Mouse (Mus musculus): ENCODE results near the gene Adcy3.
A peak's percentile ranks its signal among the peaks of the same experiment; 100 is the strongest.
"Not testable (repeated sequence)": the region's sequence is repeated elsewhere in the genome, so short reads cannot be mapped to it uniquely, and the experiment has no call there.

Gene Adcy3

DNA sequence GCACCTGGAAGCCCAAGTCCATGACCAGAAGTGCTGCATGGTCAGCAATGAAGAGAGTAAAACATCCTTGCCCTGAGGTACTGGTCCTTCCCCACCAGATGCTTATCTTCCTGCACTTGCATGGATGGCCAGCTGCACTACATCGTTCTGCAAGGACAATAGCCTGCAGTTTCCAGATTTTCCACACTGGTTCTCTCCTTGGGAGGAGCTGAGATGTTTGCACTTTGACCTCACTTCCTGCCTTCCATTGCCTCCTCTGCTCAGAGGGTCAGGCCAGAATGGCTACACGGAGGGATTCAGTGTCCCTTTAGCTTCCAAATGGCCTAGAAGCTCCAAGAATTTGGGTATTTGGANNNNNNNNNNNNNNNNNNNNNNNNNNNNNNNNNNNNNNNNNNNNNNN is 51.7 kb downstream of the Adcy3 start:
- no peak for DNase-seq

DNA sequence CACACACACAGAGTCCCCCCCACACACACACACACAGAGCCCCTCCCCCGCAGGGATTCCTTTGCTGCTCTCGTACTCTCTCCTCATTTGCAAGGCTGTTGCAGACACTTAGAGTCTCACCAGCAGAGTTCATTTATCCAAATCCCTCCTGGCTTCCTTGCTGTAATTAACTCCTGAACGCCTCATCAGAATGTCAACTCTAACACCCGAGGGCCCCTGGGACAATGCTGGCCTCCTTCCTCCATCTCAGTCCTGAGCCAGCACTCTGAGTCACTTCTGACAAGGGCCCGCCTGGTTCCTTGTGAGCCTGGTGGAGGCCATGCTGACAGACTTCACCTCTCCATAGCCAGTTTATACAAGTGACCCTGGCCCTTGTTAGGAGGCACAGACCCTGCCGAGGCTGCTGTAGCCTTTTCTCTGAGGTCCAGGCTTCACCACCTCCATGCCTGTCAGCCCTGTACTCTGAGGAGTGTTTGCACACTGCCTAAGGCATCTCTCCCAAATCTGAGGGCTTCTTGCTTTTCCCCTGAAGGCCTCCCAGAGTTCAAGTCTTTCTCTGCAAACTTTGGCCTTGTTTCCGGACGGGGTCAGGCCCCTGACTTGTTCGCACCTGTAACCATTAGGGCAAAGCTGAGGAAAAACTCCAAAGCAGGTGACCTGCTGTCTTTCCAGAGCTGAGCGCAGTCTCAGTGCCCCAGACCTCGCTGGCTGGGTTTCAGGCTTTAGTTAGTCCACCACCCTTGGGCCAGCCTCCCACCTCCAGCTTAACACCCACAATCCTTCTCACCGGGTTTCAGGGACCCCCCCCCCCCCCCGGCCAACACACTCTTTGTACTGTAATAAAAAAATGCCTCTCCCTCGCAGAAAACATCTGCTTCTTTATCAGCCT is 55.5 kb downstream of the Adcy3 start:
- DNase-seq: peak; percentile 59 to 70

DNA sequence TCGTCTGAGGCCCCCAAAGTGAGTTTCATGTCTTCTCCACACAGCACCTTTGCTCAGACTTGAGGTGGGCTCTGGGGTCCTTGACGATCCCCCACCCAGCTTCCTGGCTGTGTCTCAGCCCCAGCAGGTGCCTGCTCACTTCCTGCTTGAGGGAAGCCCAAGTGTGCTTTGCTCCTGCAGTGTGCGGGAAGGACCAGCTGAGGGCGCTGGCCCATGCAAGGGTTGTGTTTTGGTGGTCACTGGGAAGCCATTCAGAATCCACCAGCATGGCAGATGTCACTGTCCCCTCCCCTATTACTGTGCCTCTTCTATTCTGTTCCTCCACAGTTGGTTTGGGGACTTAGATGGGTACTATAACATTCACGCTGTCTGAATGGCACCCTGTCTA is 56.2 kb downstream of the Adcy3 start:
- peak in 1 of 2 experiments; percentile 66 for DNase-seq

DNA sequence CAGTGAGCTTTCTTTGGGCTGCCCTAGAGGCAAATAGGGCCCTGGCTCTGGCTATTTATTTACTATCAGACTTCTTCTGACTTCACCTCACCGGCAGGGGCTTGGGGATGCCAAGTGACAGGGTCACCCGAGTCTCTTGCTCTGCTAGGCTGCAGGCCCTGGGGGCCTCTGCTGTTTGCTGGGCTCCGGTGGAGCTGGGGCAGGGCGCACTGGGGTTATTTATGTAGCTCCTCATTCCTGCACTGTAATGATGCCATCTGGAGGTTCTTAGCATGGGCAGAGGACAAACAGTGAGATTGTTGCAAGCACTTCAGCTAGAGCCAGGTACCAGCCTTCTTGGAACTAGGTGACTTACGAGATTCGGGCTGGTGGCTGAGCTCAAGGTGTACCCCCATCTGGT is 59.6 kb downstream of the Adcy3 start:
- DNase-seq: peak in 1 of 2 experiments; percentile 21

DNA sequence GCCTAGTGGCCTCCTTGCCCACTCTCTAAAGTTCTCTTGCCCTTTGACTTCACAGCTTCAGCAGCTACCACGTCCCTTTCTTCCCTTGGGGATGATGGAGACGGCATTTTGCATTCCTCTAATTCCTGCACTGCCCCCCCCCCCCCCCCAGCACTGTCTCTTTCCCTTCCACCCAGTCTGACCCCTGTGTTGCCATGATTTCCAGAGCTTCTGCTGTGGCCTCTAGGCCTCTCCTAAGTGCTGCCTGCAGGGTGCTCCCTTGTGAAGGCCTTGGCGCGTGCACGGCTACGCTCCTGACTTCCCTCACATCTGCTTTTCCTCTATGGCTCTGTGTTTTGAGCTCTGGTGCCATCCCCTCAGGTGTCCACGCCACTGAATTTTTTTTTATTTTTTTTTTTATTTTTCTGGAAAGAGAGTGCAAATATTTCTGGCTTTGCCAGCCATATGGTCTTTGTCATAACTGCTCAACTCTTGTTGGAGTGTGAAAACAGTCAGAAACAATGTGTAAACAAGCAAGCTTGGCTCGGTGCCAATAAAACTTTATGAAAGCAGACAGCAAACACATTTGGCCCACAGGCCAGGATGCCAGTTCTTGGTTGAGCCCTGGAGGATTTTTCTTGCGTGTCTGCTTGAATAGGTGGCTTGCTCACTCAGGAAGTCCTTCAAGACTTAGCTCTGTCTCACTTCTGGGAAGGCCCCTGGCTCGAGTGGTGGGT is 60.3 kb downstream of the Adcy3 start:
- DNase-seq: no peak

DNA sequence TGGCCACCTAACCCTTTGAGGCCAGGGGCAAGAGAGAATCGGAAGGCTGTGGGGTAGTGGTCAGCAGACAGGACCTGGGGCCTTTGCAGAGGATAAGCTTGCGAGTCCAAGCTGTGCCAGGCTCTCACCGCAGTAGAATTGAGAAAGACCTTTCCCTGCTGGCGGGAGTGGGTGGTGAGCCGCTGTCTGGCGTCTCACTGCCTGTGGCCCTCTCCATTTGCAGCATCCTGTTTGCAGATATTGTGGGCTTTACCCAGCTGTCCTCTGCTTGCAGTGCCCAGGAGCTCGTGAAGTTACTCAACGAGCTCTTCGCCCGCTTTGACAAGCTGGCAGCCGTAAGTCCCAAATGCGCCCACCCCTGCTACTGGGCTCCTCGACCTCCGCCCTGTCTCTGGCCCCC is 61.7 kb downstream of the Adcy3 start:
- no peak for DNase-seq

DNA sequence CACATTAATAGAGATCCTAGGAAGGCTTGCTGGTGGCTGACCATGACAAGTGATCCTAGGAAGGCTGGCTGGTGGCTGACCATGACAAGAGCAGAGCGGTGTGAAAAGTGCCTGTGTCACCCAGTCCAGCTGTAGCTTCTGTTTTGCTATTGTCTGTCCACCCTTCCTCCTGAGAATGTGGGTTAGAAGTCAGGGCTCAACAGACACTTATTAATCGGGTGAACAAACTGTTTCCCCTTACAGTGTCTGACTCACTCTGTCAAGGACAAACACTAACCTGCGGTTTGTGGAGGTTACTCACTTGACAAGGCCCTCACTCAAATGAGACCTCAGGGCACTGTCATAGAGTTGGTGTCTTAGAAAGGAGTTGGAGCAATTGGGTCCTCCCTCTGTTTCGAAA is 65.8 kb downstream of the Adcy3 start:
- DNase-seq: no peak

DNA sequence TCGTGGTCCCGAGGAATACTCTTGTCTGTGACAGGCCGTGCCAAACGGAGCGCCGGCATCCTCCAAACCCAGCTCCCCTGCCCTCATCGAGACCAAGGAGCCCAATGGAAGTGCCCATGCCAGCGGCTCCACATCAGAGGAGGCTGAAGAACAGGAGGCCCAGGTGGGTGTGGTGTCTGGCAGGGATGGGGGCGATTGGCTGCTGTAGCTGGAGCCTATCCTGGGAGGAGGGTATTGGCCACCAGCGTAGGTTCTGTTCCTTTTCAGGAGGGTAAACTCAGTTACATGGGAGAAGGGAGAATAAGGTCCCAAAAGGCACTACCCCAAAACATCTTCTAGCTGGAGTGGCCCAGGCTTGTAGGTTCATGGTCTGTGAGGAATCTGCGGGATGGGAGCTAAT is 66.4 kb downstream of the Adcy3 start:
- no peak for DNase-seq

DNA sequence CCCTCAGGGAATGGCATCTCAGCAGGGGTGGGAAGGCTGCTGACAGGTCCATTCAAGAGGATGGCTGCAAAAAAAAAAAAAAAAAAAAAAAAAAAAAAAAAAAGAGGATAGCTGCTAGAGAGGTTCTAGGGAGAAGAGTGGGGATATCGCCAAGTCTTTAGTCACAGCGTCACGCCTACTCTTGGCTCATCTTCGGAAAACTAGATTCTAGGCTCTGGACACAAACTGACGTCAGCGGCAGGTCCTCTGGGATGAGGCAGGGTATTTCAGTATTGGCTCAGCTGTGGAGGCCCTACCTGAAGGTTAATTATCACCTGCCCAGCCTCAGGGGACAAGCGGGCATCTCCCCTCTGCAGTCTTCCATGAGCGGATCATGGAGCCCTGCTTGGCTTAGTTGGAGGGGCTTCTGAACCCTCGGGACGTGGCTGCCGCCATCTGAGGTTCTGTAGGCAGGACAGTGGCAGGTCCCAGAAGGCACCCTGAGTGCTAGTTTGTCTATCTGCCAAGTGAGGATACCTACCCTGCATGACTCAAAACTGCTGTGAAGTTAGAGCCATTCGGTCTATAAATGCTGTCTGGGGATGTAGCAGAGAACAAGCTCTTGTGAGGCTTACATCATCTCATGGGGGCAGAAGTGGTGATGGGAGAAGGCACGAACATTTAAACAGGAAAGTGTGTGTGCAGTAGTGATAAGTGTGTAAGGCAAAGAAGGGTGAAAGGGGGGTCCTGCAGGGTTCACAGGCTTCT is 68.7 kb downstream of the Adcy3 start:
- DNase-seq: peak; percentile 39 to 42

DNA sequence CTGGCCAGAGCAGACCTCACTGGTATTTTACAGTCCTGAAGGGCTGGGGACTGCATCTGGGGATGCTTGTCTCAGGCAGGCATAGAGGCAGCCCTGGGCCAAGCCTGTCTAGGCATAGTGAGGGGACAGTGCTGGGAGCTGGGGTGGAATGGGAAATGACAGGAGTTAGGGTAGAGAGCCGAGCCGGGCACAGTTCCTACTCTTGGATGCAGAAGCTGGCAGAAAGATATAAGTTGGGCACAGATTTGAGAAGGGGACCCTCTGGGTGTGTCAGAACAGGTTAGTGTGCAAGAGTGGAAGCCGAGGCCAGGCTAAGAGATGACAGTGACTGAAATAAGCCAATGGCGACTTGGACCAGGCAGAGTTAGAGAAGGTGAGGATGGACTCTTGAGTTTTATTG is 69.3 kb downstream of the Adcy3 start:
- peak; percentile 38 to 56 for DNase-seq

DNA sequence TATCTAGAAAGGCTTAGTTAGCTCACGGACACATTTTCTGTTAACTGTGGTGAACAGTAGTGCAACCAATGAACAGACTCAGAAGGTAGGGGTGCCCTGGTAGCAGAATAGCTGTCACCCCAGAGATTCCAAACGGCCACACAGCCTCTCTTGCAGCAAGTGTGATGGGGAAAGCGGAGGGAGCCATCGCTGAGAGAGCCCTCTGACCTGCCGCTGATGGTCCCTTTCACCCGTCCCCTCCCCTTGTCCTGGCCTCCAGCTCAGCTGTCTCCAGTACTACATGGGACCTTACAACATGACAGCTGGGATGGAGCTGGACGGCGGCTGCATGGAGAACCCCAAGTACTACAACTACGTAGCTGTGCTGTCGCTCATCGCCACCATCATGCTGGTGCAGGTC is 73.2 kb downstream of the Adcy3 start:
- no peak for DNase-seq

DNA sequence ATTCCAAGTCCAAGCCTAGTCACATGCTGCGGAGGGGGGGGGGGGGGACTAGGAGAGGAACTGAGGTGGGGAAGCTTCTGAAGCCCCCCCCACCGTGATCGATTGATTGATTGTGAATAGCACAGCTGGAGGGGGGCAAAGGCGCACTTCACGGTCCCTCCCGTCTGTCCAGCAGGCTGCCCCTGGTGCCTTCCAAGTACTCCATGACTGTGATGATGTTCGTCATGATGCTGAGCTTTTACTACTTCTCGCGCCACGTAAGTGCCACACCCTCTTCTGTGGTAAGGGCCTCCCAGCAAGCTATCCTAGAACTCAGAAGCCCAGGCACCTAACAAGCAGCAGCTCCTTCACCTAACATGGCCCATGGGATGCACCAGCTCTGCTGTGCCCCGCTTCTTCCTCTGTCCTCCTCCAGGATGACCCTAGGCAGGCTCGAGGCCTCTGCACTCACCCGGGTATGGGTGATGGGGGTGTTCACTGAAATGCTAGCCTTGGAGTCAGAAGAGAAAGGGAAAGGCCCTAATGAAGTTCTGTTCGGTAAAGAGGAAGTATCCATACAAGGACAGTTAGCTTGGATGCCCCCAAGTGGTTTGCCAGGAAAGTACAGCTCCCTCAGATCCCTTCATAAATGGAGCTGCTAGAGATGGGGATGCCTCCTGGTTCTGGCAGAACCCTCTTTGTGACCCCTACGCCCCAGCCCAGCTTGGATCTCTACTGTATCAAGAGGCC is 75.7 kb downstream of the Adcy3 start:
- peak; percentile 78 to 82 for DNase-seq

DNA sequence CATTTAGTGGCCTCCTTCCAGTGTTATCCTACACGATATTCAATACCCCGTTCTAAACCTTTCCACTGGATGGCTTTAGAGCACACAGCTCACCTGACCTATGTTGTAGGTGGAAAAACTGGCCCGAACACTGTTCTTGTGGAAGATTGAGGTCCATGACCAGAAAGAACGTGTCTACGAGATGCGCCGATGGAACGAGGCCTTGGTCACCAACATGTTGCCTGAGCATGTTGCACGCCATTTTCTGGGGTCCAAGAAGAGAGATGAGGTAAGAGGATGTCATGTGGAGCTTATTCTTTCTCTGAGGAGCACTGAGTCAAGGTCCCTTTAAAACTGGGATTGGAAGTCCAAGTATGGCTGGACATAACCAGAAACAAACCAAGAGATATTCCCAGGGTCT is 76.3 kb downstream of the Adcy3 start:
- DNase-seq: no peak

DNA sequence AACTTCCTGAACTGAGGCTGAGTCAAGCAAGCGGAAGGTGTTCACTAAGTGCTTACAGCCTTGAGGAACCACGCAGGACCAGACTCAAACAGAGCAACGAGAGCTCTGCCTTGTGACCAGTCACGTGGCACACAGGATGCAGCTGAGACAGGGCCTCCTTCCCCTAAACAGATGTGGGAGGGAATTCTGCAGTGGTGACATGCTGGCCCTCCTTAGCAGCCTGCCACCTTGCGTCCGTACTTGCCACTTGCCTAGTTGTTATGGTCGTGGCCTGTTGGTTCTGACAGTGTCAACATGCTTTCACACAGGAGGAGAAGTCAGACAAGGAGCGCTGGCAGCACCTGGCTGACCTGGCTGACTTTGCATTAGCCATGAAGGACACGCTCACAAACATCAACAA is 78.3 kb downstream of the Adcy3 start:
- DNase-seq: no peak

DNA sequence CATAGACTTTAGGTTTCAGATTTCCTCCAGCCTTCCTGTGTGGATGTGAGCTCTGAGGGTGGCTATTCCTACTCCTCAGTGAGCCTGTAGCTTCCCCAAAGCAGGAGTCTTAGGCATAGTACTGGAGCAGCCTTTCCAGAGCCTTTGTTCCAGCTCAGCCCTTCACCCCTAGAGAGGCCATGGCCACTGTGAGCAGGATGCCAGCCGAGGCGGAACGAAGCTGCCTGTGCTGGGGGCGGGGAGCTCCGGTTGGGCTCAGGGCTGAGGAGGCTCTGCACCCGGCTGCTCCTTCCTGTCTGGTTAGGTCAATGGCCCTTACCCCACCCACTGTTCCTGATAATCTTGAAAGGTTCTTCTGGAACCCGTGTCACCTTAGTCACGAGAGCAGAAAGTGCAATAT is 80.0 kb downstream of the Adcy3 start:
- no peak for DNase-seq

DNA sequence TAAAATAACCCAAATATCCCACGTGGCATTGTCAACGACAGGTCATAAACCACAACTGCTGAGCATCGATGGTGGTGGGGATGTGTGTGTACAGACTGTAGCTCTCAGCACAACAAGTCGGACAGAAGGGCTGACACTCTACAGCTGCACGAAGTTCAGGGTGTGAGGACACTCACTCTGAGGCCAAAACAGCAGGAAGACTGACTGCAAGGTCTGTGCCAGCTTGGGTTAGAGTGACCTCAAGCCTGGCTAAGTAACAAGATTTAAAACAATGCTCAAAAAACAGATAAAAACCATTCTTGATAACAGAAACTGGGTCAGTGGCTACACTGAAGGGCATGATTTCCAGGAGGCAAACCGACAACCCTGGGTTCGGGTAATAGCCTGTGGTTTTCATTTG is 97.3 kb downstream of the Adcy3 start:
- no peak for DNase-seq

DNA sequence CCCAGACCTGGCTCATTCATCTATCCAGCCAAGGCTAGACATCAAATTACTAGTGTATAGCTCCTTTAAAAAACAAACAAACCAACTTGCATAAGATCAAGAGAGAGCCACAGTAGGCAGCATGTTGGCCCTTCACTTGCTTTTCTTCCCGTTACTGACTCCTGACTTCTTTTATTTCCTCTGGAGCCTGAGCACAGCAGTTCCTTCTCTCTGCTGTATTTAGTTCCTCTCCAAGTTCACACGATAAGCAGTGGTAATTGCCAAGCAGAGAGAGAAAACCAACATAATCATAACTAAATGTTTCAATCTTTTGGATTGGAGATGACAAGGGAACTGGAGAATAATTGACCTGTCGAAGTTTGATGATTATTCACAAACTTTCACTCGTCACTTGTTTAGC is 99.9 kb downstream of the Adcy3 start:
- DNase-seq: no peak

DNA sequence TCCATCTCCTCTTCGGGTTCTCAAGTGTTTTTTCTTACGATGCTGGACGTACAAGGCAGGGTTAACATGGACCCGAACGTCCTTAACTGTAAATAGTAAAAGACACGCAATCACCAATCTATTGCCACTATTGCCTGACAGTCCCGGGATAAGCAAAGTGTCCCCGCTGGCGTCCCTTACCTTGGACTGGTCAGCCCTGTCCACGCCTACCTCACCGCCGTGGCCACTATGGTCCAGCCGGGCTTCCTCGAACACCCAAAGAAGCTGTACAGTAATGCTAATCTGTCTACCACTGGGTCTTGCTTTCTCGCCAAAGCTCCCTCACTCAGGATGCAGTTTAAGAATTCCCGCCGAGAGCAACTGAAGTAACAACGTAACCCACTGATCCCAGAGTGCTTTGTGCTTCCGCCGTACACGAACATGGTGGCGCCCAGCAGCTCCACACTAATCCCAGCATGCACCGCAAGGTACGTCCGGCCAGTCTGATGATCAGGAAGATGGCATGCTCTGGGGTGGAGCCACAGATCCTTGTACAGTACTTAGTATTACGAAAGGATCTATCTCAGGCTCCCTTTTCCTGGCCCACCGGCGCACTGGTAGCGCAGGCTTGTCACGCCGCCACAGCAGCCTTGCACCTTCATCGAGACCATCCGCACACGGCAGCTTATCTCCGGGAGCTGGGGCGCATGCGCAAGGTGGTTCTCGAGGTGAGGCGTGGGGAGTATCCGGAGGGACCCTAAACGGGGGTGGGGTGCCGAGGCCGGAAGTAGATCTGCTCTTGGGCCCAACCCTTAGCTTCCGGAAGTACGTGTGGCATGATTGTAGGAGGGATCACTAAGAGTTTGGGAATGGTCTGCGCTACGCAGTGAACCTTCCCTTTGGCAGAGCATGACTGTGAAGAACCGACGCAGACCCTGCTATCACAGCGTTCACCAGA is 100.9 kb downstream of the Adcy3 start, which contains the start of the genes Ptrhd1 and Cenpo:
Gene Ptrhd1 (plus strand): TSS at position 456 of the 937 bp plus-strand sequence.
Gene Cenpo (minus strand): TSS at position 723 of the 937 bp plus-strand sequence.
- DNase-seq: peak; percentile 94 to 96

DNA sequence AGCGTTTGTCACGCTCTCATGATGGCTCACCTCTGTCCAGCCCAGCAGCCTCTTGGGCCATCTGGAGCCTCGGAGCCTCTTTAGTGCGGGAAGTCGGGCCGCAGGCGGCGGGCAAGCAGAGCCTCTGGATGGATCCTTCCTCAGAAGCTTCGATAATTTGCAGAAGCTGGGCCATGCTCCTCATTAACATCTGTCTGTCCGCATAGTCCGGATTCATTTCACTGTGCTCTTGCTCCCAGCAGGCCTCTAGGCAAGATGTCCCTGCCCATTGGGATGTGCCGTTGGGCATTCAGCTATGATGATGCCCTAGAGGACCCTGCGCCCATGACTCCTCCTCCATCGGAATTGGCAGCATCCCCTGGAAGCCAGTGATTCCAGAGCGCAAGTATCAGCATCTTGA is 104.6 kb downstream of the Adcy3 start:
- DNase-seq: no peak

DNA sequence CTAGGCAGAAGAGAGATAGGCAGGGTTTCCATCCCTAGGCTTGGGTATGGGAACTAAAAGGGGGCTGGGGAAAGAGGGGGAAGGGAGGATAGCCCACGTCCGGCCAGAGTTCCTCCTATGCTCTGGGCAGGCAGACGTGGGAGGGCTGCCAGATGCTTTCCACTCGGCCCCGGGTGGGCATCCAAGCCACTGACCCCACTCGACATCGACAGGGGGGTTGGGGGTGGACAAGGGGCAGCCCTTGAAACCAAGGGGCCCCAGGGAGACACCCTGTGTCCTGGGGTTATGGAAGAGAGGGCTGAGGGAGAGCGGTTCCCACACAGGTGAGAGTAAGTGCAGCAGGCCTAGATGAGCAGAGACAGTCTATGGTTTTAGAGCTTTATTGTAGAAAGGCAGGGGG is 107.4 kb downstream of the Adcy3 start:
- DNase-seq: not testable (repeated sequence)

DNA sequence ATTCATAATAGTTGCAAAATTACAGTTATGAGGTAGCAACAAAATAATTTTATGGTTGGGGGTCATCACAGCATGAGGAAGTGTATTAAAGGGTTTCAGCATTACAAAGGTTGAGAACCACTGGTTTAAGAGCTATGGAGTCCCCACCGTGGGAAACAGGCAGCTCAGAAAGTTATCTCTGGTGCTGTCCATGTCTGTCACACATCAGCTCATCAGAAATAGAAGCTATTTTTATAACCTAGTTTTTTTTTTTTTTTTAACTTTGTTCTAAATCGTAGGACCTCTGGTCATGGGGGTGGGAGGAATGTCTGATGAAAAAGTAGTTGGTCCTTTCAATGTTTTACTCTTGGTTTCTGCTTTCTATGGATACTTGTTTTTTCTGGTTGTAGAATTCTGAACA is 110.9 kb downstream of the Adcy3 start:
- DNase-seq: no peak

DNA sequence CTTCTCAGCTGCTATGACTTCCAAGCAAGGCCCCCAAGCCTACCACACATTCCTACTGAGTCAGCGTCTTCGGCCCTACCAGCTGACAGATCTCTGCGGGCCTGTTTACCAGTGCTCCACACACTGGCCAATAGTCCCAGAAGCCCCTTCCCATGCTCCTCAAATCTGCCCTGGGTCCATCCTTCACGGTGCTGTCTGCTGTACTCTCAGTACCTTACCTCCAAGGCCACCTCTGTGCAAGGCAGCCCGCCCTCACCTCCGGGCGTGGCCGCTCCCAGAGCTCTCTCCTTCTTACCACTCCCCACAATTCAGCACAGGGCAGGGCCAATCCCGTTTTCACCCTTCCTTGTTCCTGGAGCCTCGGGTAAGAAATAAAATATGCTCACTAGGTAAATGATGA is 112.8 kb downstream of the Adcy3 start:
- DNase-seq: no peak
